In the genomic region with DNA sequence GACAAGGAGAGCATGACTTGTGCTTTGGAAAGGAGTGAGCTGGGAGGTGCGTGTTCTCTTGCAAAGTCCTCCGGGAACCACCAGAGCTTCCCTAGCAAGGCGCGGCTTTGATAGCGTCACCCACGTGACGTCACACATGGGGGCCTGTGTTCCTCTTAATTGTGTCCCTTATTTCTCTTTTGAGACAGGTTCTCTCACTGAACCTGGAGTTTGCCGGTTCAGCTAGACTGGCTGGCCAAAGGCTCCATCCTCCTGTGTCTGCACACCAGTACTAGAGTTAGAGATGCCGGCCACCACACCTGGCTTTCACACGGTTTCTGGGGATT, we compare ENCODE assay signal across 10 mouse cellular contexts.
A peak's percentile ranks its signal among the peaks of the same experiment; 100 is the strongest.
DNase-seq lines count a peak whose midpoint lies in the region; ATAC-seq and TF ChIP-seq lines count a peak whose summit lies in the region.
"Had no signal": no experiment of that assay in that cellular context is flagged by ENCODE, and none has a peak within 500 bp of the region (broad histone marks: within the 10 kb centered on the region; RNA-seq: fewer than 3 reads in every experiment).

No protein-coding gene starts in this region.

- H3K9ac ChIP-seq in kidney, postnatal 0 days (ENCODE audit: low read depth, low read length), result 0 out of 2 replicates have a peak overlapping the region, but pooled peaks have one; percentile 32
- peak overlapping the region; percentile 9; the same call in 1 of the 2 replicates for H3K9ac ChIP-seq in embryonic facial prominence, embryonic 11.5 days (replicated peaks; ENCODE audit: low read length)
- peak overlapping the region; percentile 26; the same call in 1 of the 2 replicates for H3K9ac ChIP-seq in intestine, embryonic 15.5 days

- H3K4me1 ChIP-seq in kidney, postnatal 0 days (replicated peaks; ENCODE audit: insufficient read depth, low read length), result peaks cover 38% of the 10 kb centered on the region
- peaks cover 25% of the 10 kb centered on the region for H3K4me1 ChIP-seq in embryonic facial prominence, embryonic 11.5 days (ENCODE audit: control insufficient read depth, insufficient read depth, low read length)
- peaks cover 45% of the 10 kb centered on the region for H3K4me1 ChIP-seq in intestine, embryonic 15.5 days (replicated peaks)

- H3K27ac ChIP-seq in kidney, postnatal 0 days, result peak overlapping the region; percentile 61
- H3K27ac ChIP-seq in embryonic facial prominence, embryonic 11.5 days (replicated peaks; ENCODE audit: low read depth, low read length), result peak overlapping the region; percentile 83
- H3K27ac ChIP-seq in intestine, embryonic 15.5 days, result peak overlapping the region; percentile 77

- no peak overlapping the region for H3K4me3 ChIP-seq in kidney, postnatal 0 days (replicated peaks; ENCODE audit: low read depth, low read length)
- no peak overlapping the region for H3K4me3 ChIP-seq in embryonic facial prominence, embryonic 11.5 days (ENCODE audit: low read depth, low read length)
- no peak overlapping the region for H3K4me3 ChIP-seq in intestine, embryonic 15.5 days (replicated peaks)
- H3K4me3 ChIP-seq: left cerebral cortex, adult 2 months had no signal

- DNase-seq in kidney, postnatal 0 days (ENCODE audit: low spot score), result no peak
- DNase-seq in kidney, postnatal 4 days, result no peak
- DNase-seq in ES-CJ7 (ENCODE audit: low read depth, low spot score), result peak; percentile 50
- DNase-seq in embryonic facial prominence, embryonic 11.5 days (ENCODE audit: low spot score), result no peak
- DNase-seq in spleen, adult 18-20 months, result no peak
- no peak for DNase-seq in right cerebral cortex, adult 2 months (ENCODE audit: low spot score in 2 of 2)
- no peak for DNase-seq in urinary bladder, postnatal 4 days (ENCODE audit: low spot score in 2 of 2)
- DNase-seq: adrenal gland, postnatal 36 days had no signal

- no peaks in the 10 kb centered on the region for H3K27me3 ChIP-seq in kidney, postnatal 0 days (ENCODE audit: insufficient read depth, low read length)
- no peaks in the 10 kb centered on the region for H3K27me3 ChIP-seq in embryonic facial prominence, embryonic 11.5 days (ENCODE audit: control insufficient read depth, insufficient read depth, low read length)
- no peaks in the 10 kb centered on the region for H3K27me3 ChIP-seq in intestine, embryonic 15.5 days (replicated peaks)

- peaks cover 5% of the 10 kb centered on the region; the same call in 1 of the 2 replicates for H3K36me3 ChIP-seq in kidney, postnatal 0 days (ENCODE audit: insufficient read depth, low read length)
- peaks cover 3% of the 10 kb centered on the region; the same call in 1 of the 2 replicates for H3K36me3 ChIP-seq in embryonic facial prominence, embryonic 11.5 days (replicated peaks; ENCODE audit: control insufficient read depth, insufficient read depth, low read depth, low read length)
- H3K36me3 ChIP-seq in intestine, embryonic 15.5 days, result peaks cover 5% of the 10 kb centered on the region; the same call in 1 of the 2 replicates

- TF ChIP-seq CTCF in kidney, postnatal 0 days (IDR thresholded peaks at IDR 0.05; ENCODE audit: low read depth), result no peak

- ATAC-seq in kidney, postnatal 0 days (replicated peaks; ENCODE audit: low FRiP score, low read depth), result no peak
- ATAC-seq in embryonic facial prominence, embryonic 11.5 days (replicated peaks; ENCODE audit: insufficient number of reproducible peaks, low FRiP score, low TSS enrichment, low read depth), result no peak
- no peak for ATAC-seq in intestine, embryonic 15.5 days

- no peaks in the 10 kb centered on the region for H3K9me3 ChIP-seq in kidney, postnatal 0 days (replicated peaks; ENCODE audit: low read length)
- H3K9me3 ChIP-seq in embryonic facial prominence, embryonic 11.5 days (replicated peaks; ENCODE audit: control insufficient read depth, low read length), result no peaks in the 10 kb centered on the region
- H3K9me3 ChIP-seq in intestine, embryonic 15.5 days, result no peaks in the 10 kb centered on the region

- H3K4me2 ChIP-seq in kidney, postnatal 0 days (ENCODE audit: low read length), result no peak overlapping the region
- H3K4me2 ChIP-seq in embryonic facial prominence, embryonic 11.5 days (ENCODE audit: low read depth, low read length), result no peak overlapping the region
- 0 out of 2 replicates have a peak overlapping the region, but pooled peaks have one; percentile 7 for H3K4me2 ChIP-seq in intestine, embryonic 15.5 days (replicated peaks)

- WGBS in kidney, postnatal 0 days, result 71% methylated on average over 10 of the region's 10 CpGs
- 32% methylated on average over 10 of the region's 10 CpGs for WGBS in embryonic facial prominence, embryonic 11.5 days
- 65% methylated on average over 10 of the region's 10 CpGs for WGBS in intestine, embryonic 15.5 days
